8 mouse cellular contexts compared by ENCODE assay signal in genomic region chr6:14901183-14901970, GRCm38 (mm10). TPM values are rescaled to one million over a fixed set of nuclear protein-coding genes. Genes with fewer than 3 reads are reported as not detected.
DNase-seq lines count a peak whose midpoint lies in the region; ATAC-seq and TF ChIP-seq lines count a peak whose summit lies in the region.

Gene Foxp2 (plus strand): TSS chr6:14901349.

- H3K36me3 ChIP-seq in embryonic facial prominence, embryonic 10.5 days (replicated peaks), result no peaks in the 10 kb centered on the region
- H3K36me3 ChIP-seq in kidney, embryonic 14.5 days (ENCODE audit: control insufficient read depth, insufficient read depth, low read length), result no peaks in the 10 kb centered on the region
- no peaks in the 10 kb centered on the region for H3K36me3 ChIP-seq in lung, embryonic 14.5 days (ENCODE audit: insufficient read depth)

- peak; percentile 79 for ATAC-seq in kidney, embryonic 14.5 days (ENCODE audit: low FRiP score, low TSS enrichment)
- peak; percentile 83 for ATAC-seq in lung, embryonic 14.5 days (ENCODE audit: insufficient read depth)

- H3K27me3 ChIP-seq in embryonic facial prominence, embryonic 10.5 days (replicated peaks; ENCODE audit: low read depth, poor library complexity, severe bottlenecking), result 0 out of 2 replicates have a peak, but pooled peaks cover 7% of the 10 kb centered on the region
- H3K27me3 ChIP-seq in kidney, embryonic 14.5 days (ENCODE audit: control insufficient read depth, insufficient read depth, low read length), result peaks cover 24% of the 10 kb centered on the region
- H3K27me3 ChIP-seq in lung, embryonic 14.5 days (ENCODE audit: insufficient read depth, low read length), result peaks cover 8% of the 10 kb centered on the region; the same call in 1 of the 2 replicates

- no peaks in the 10 kb centered on the region for H3K9me3 ChIP-seq in embryonic facial prominence, embryonic 10.5 days
- H3K9me3 ChIP-seq in kidney, embryonic 14.5 days (ENCODE audit: control insufficient read depth, low read length), result no peaks in the 10 kb centered on the region
- H3K9me3 ChIP-seq in lung, embryonic 14.5 days (ENCODE audit: low read depth, low read length), result no peaks in the 10 kb centered on the region

- peak within 1 kb of the TSS; percentile 94 for H3K27ac ChIP-seq in embryonic facial prominence, embryonic 10.5 days (replicated peaks)
- H3K27ac ChIP-seq in kidney, embryonic 14.5 days (ENCODE audit: low read depth, low read length), result no peak within 1 kb of the TSS
- H3K27ac ChIP-seq in lung, embryonic 14.5 days (ENCODE audit: low read depth), result peak within 1 kb of the TSS; percentile 98

- under 1% methylated on average over 80 of the region's 80 CpGs for WGBS in embryonic facial prominence, embryonic 10.5 days
- under 1% methylated on average over 77 of the region's 80 CpGs for WGBS in kidney, embryonic 14.5 days
- WGBS in lung, embryonic 14.5 days, result under 1% methylated on average over 80 of the region's 80 CpGs

- no peak for TF ChIP-seq CTCF in lung, embryonic 14.5 days (IDR thresholded peaks at IDR 0.05; ENCODE audit: low read depth)

- H3K4me2 ChIP-seq in kidney, embryonic 14.5 days (replicated peaks; ENCODE audit: low read depth, low read length), result peak within 1 kb of the TSS; percentile 93
- peak within 1 kb of the TSS; percentile 91 for H3K4me2 ChIP-seq in lung, embryonic 14.5 days

- peak within 1 kb of the TSS; percentile 78 for H3K4me3 ChIP-seq in embryonic facial prominence, embryonic 10.5 days
- H3K4me3 ChIP-seq in kidney, embryonic 14.5 days (ENCODE audit: low read length), result peak within 1 kb of the TSS; percentile 66
- peak within 1 kb of the TSS; percentile 58 for H3K4me3 ChIP-seq in lung, embryonic 14.5 days (ENCODE audit: low read depth, low read length)

- H3K9ac ChIP-seq in kidney, embryonic 14.5 days (ENCODE audit: low read depth, low read length), result peak within 1 kb of the TSS; percentile 59
- peak within 1 kb of the TSS; percentile 94 for H3K9ac ChIP-seq in lung, embryonic 14.5 days

- peaks cover 57% of the 10 kb centered on the region for H3K4me1 ChIP-seq in embryonic facial prominence, embryonic 10.5 days
- 0 out of 2 replicates have a peak, but pooled peaks cover 13% of the 10 kb centered on the region for H3K4me1 ChIP-seq in kidney, embryonic 14.5 days (ENCODE audit: control insufficient read depth, insufficient read depth, low read length)
- H3K4me1 ChIP-seq in lung, embryonic 14.5 days (ENCODE audit: insufficient read depth), result peaks cover 7% of the 10 kb centered on the region

- DNase-seq in 3134 (ENCODE audit: extremely low read depth, insufficient read length, low spot score) (peak; percentile 19), ES-CJ7 (ENCODE audit: low read depth, low spot score) (peak; percentile 63)
- DNase-seq in embryonic facial prominence, embryonic 10.5 days (ENCODE audit: low spot score), result peak; percentile 85
- DNase-seq in heart, adult 9 months (ENCODE audit: low spot score in 2 of 2), result peak; percentile 14 to 23
- peak; percentile 86 for DNase-seq in lung, embryonic 14.5 days
- DNase-seq in retina, postnatal 1 day, result peak; percentile 88
- no peak for DNase-seq in spleen, postnatal 10 days (ENCODE audit: low spot score in 2 of 2)

RNA-seq across cellular contexts. Expression of gene Foxp2, which starts in this region (rescaled TPM):
- polyA plus RNA-seq in embryonic facial prominence, embryonic 10.5 days (2016; fragmentation: Nextera tagmentation; extraction: Ambion mirVana), result 37.1 and 48.3 TPM in 2 replicates
- 7.9 and 8.7 TPM in 2 replicates for polyA plus RNA-seq in kidney, embryonic 14.5 days (2014; fragmentation: Nextera tagmentation; extraction: Ambion mirVana)
- 82.6 and 85.7 TPM in 2 replicates for polyA plus RNA-seq in lung, embryonic 14.5 days (2014; fragmentation: Nextera tagmentation; extraction: Ambion mirVana)

Comparison
In these comparisons a context has a peak if more than half of its experiments do, and no peak if none do; other contexts are left out.
1. DNase-seq: peak in 3134 (single experiment), ES-CJ7 (single experiment), embryonic facial prominence, embryonic 10.5 days (single experiment), heart, adult 9 months (2 of 2), lung, embryonic 14.5 days (single experiment) and retina, postnatal 1 day (single experiment); none in spleen, postnatal 10 days (0 of 2).
2. Peak in every context shown above with its lines, with median percentiles within 50 percentile points of each other: H3K4me3 ChIP-seq.